Mouse (Mus musculus): ENCODE measurements at regions not wholly inside any gene's neighbourhood (a gene's known extent, or its start where the extent isn't known, plus 50 kb on each side); places are given as distances from the start of the nearest gene placed in this dataset.

GRCm38 (mm10) chr15:63675491-63676036 lies 169.4 kb downstream of the Gsdmc2 start:
- no peak for ATAC-seq (ENCODE audit: low FRiP score)
- Histone ChIP-seq H3K36me3 (ENCODE audit: control insufficient read depth, insufficient read depth, low read length) (no peaks in the 10 kb centered on the region), H3K4me1 (replicated peaks; ENCODE audit: control insufficient read depth, insufficient read depth, low read length) (no peaks in the 10 kb centered on the region), H3K27me3 (ENCODE audit: control insufficient read depth, insufficient read depth, low read length) (no peaks in the 10 kb centered on the region), H3K27ac (ENCODE audit: low read depth, low read length) (no peak overlapping the region), H3K4me2 (replicated peaks; ENCODE audit: low read depth, low read length) (no peak overlapping the region), H3K4me3 (ENCODE audit: low read depth, low read length) (no peak overlapping the region), H3K9me3 (ENCODE audit: control insufficient read depth, low read length) (no peaks in the 10 kb centered on the region), H3K9ac (ENCODE audit: low read depth, low read length) (no peak overlapping the region)
- 64% methylated on average over 10 of the region's 10 CpGs for WGBS
- DNase-seq (ENCODE audit: low spot score): no peak

GRCm38 (mm10) chr15:63674404-63674803 lies 170.6 kb downstream of the Gsdmc2 start:
- Histone ChIP-seq H3K4me1 (replicated peaks; ENCODE audit: control insufficient read depth, insufficient read depth, low read length) (no peaks in the 10 kb centered on the region), H3K9me3 (ENCODE audit: control insufficient read depth, low read length) (no peaks in the 10 kb centered on the region), H3K36me3 (ENCODE audit: control insufficient read depth, insufficient read depth, low read length) (no peaks in the 10 kb centered on the region), H3K27ac (ENCODE audit: low read depth, low read length) (no peak overlapping the region), H3K9ac (ENCODE audit: low read depth, low read length) (no peak overlapping the region), H3K4me3 (ENCODE audit: low read depth, low read length) (no peak overlapping the region), H3K27me3 (ENCODE audit: control insufficient read depth, insufficient read depth, low read length) (no peaks in the 10 kb centered on the region), H3K4me2 (replicated peaks; ENCODE audit: low read depth, low read length) (no peak overlapping the region)
- 94% methylated on average over 5 of the region's 5 CpGs for WGBS
- ATAC-seq (ENCODE audit: low FRiP score) (no peak), DNase-seq (ENCODE audit: low spot score) (no peak)

GRCm38 (mm10) chr15:63671081-63671480 lies 173.9 kb downstream of the Gsdmc2 start:
- Histone ChIP-seq H3K4me1 (replicated peaks; ENCODE audit: control insufficient read depth, insufficient read depth, low read length) (no peaks in the 10 kb centered on the region), H3K9ac (ENCODE audit: low read depth, low read length) (no peak overlapping the region), H3K9me3 (ENCODE audit: control insufficient read depth, low read length) (no peaks in the 10 kb centered on the region), H3K4me2 (replicated peaks; ENCODE audit: low read depth, low read length) (no peak overlapping the region), H3K27me3 (ENCODE audit: control insufficient read depth, insufficient read depth, low read length) (no peaks in the 10 kb centered on the region), H3K27ac (ENCODE audit: low read depth, low read length) (no peak overlapping the region), H3K4me3 (ENCODE audit: low read depth, low read length) (no peak overlapping the region), H3K36me3 (ENCODE audit: control insufficient read depth, insufficient read depth, low read length) (no peaks in the 10 kb centered on the region)
- ATAC-seq (ENCODE audit: low FRiP score) (no peak), DNase-seq (ENCODE audit: low spot score) (no peak)
- 79% methylated on average over 11 of the region's 11 CpGs for WGBS

GRCm38 (mm10) chr15:63670561-63670960 lies 174.4 kb downstream of the Gsdmc2 start:
- Histone ChIP-seq H3K4me1 (replicated peaks; ENCODE audit: control insufficient read depth, insufficient read depth, low read length) (no peaks in the 10 kb centered on the region), H3K4me2 (replicated peaks; ENCODE audit: low read depth, low read length) (no peak overlapping the region), H3K4me3 (ENCODE audit: low read depth, low read length) (no peak overlapping the region), H3K27ac (ENCODE audit: low read depth, low read length) (no peak overlapping the region), H3K36me3 (ENCODE audit: control insufficient read depth, insufficient read depth, low read length) (no peaks in the 10 kb centered on the region), H3K27me3 (ENCODE audit: control insufficient read depth, insufficient read depth, low read length) (no peaks in the 10 kb centered on the region), H3K9me3 (ENCODE audit: control insufficient read depth, low read length) (no peaks in the 10 kb centered on the region), H3K9ac (ENCODE audit: low read depth, low read length) (no peak overlapping the region)
- ATAC-seq (ENCODE audit: low FRiP score): no peak
- DNase-seq (ENCODE audit: low spot score): no peak
- WGBS: 90% methylated on average over 1 of the region's 1 CpGs

GRCm38 (mm10) chr15:63667536-63667935 lies 177.4 kb downstream of the Gsdmc2 start:
- no peak for DNase-seq (ENCODE audit: low spot score)
- Histone ChIP-seq H3K27ac (ENCODE audit: low read depth, low read length) (no peak overlapping the region), H3K9ac (ENCODE audit: low read depth, low read length) (no peak overlapping the region), H3K36me3 (ENCODE audit: control insufficient read depth, insufficient read depth, low read length) (no peaks in the 10 kb centered on the region), H3K27me3 (ENCODE audit: control insufficient read depth, insufficient read depth, low read length) (no peaks in the 10 kb centered on the region), H3K4me1 (replicated peaks; ENCODE audit: control insufficient read depth, insufficient read depth, low read length) (no peaks in the 10 kb centered on the region), H3K4me2 (replicated peaks; ENCODE audit: low read depth, low read length) (no peak overlapping the region), H3K9me3 (ENCODE audit: control insufficient read depth, low read length) (no peaks in the 10 kb centered on the region), H3K4me3 (ENCODE audit: low read depth, low read length) (no peak overlapping the region)
- WGBS: 89% methylated on average over 5 of the region's 5 CpGs
- ATAC-seq (ENCODE audit: low FRiP score): no peak

- 90% methylated on average over 4 of the region's 4 CpGs for WGBS
- H3K27ac ChIP-seq (ENCODE audit: low read depth, low read length): no peak overlapping the region
- ATAC-seq (ENCODE audit: low FRiP score) (no peak), DNase-seq (ENCODE audit: low spot score) (no peak)
- no peaks in the 10 kb centered on the region for H3K36me3 ChIP-seq (ENCODE audit: control insufficient read depth, insufficient read depth, low read length)
- H3K9me3 ChIP-seq (ENCODE audit: control insufficient read depth, low read length): no peaks in the 10 kb centered on the region
- H3K4me2 ChIP-seq (replicated peaks; ENCODE audit: low read depth, low read length): no peak overlapping the region
- no peak overlapping the region for H3K4me3 ChIP-seq (ENCODE audit: low read depth, low read length)
- no peaks in the 10 kb centered on the region for H3K4me1 ChIP-seq (replicated peaks; ENCODE audit: control insufficient read depth, insufficient read depth, low read length)
- H3K27me3 ChIP-seq (ENCODE audit: control insufficient read depth, insufficient read depth, low read length): no peaks in the 10 kb centered on the region
- H3K9ac ChIP-seq (ENCODE audit: low read depth, low read length): no peak overlapping the region
Observed at GRCm38 (mm10) chr15:63665517-63665916, 179.5 kb downstream of the Gsdmc2 start.

GRCm38 (mm10) chr15:63664877-63665276 lies 180.1 kb downstream of the Gsdmc2 start:
- DNase-seq (ENCODE audit: low spot score) (no peak), ATAC-seq (ENCODE audit: low FRiP score) (no peak)
- Histone ChIP-seq H3K4me3 (ENCODE audit: low read depth, low read length) (no peak overlapping the region), H3K4me2 (replicated peaks; ENCODE audit: low read depth, low read length) (no peak overlapping the region), H3K27ac (ENCODE audit: low read depth, low read length) (no peak overlapping the region), H3K4me1 (replicated peaks; ENCODE audit: control insufficient read depth, insufficient read depth, low read length) (no peaks in the 10 kb centered on the region), H3K9me3 (ENCODE audit: control insufficient read depth, low read length) (no peaks in the 10 kb centered on the region), H3K36me3 (ENCODE audit: control insufficient read depth, insufficient read depth, low read length) (no peaks in the 10 kb centered on the region), H3K27me3 (ENCODE audit: control insufficient read depth, insufficient read depth, low read length) (no peaks in the 10 kb centered on the region), H3K9ac (ENCODE audit: low read depth, low read length) (no peak overlapping the region)
- 66% methylated on average over 2 of the region's 2 CpGs for WGBS

- no peak overlapping the region for H3K4me2 ChIP-seq (replicated peaks; ENCODE audit: low read depth, low read length)
- H3K9me3 ChIP-seq (ENCODE audit: control insufficient read depth, low read length): no peaks in the 10 kb centered on the region
- H3K4me3 ChIP-seq (ENCODE audit: low read depth, low read length): no peak overlapping the region
- no peaks in the 10 kb centered on the region for H3K27me3 ChIP-seq (ENCODE audit: control insufficient read depth, insufficient read depth, low read length)
- ATAC-seq (ENCODE audit: low FRiP score): no peak
- DNase-seq (ENCODE audit: low spot score): no peak
- WGBS: 64% methylated on average over 3 of the region's 3 CpGs
- H3K36me3 ChIP-seq (ENCODE audit: control insufficient read depth, insufficient read depth, low read length): no peaks in the 10 kb centered on the region
- H3K4me1 ChIP-seq (replicated peaks; ENCODE audit: control insufficient read depth, insufficient read depth, low read length): no peaks in the 10 kb centered on the region
- no peak overlapping the region for H3K9ac ChIP-seq (ENCODE audit: low read depth, low read length)
- no peak overlapping the region for H3K27ac ChIP-seq (ENCODE audit: low read depth, low read length)
Observed at GRCm38 (mm10) chr15:63662183-63662582, 182.8 kb downstream of the Gsdmc2 start.

- H3K27ac ChIP-seq (ENCODE audit: low read depth, low read length): no peak overlapping the region
- H3K36me3 ChIP-seq (ENCODE audit: control insufficient read depth, insufficient read depth, low read length): no peaks in the 10 kb centered on the region
- H3K9me3 ChIP-seq (ENCODE audit: control insufficient read depth, low read length): no peaks in the 10 kb centered on the region
- ATAC-seq (ENCODE audit: low FRiP score): no peak
- no peak overlapping the region for H3K4me3 ChIP-seq (ENCODE audit: low read depth, low read length)
- H3K4me1 ChIP-seq (replicated peaks; ENCODE audit: control insufficient read depth, insufficient read depth, low read length): no peaks in the 10 kb centered on the region
- H3K27me3 ChIP-seq (ENCODE audit: control insufficient read depth, insufficient read depth, low read length): no peaks in the 10 kb centered on the region
- H3K4me2 ChIP-seq (replicated peaks; ENCODE audit: low read depth, low read length): no peak overlapping the region
- WGBS: 65% methylated on average over 9 of the region's 9 CpGs
- no peak for DNase-seq (ENCODE audit: low spot score)
- H3K9ac ChIP-seq (ENCODE audit: low read depth, low read length): no peak overlapping the region
Observed at GRCm38 (mm10) chr15:63658031-63658521, 186.9 kb downstream of the Gsdmc2 start.
